Mouse (Mus musculus): ENCODE data around the gene Fam240a. TPM values are rescaled to one million over a fixed set of nuclear protein-coding genes. Genes with fewer than 3 reads are reported as not detected.

Fam240a gene
- 0.89 TPM for polyA plus RNA-seq (2017; shearing (Covaris generic))

DNA sequence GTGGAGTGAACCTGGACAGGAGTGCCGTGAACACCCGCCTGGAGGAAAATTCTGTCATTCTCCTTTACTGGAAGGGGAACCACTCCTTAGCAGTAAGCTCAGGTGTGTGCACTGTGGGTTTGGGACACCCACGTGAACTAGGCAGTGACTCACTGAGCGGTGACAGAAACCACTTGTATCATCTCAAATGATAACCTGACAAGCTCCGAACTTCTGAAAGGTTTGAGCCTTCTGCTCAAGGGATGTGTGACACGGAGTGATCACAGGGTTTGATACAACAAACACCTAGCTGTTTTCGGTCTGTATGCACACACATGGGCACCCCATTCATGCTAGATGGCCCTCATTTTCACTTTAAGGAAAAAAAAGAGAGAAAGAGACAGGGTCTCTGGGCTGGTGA is at the start of gene Fam240a:
Fam240a (minus strand) TSS at position 76 of the 400 bp plus-strand sequence.

DNA sequence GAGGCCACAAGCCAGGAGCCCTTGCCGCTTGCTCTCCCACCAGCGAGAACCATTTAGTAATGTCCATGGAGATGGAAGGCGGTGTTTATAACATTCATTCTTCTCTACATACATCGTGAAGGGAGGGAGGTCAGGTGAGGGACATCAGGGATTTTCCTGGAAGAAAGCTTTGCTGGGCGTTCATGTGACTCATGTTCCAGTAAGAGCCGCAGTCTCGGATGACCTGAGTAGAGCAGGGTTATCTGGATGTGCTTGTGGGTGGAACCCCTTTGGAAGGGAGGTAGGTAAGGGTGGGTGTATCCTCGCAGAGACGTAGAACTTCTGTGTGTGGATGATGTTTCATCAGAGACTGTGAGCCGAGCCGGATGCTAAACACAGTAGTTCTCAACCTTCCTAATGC is 34.7 kb upstream of the Fam240a start, which contains the start of gene Lrrc2:
Lrrc2 (plus strand) TSS at position 149 of the 400 bp plus-strand sequence.

GRCm38 (mm10) chr9:110945926-110946325 is 29.3 kb upstream of the Fam240a start, which contains the start of gene Tdgf1:
Gene Tdgf1, minus strand, starts transcription at chr9:110946158.

DNA sequence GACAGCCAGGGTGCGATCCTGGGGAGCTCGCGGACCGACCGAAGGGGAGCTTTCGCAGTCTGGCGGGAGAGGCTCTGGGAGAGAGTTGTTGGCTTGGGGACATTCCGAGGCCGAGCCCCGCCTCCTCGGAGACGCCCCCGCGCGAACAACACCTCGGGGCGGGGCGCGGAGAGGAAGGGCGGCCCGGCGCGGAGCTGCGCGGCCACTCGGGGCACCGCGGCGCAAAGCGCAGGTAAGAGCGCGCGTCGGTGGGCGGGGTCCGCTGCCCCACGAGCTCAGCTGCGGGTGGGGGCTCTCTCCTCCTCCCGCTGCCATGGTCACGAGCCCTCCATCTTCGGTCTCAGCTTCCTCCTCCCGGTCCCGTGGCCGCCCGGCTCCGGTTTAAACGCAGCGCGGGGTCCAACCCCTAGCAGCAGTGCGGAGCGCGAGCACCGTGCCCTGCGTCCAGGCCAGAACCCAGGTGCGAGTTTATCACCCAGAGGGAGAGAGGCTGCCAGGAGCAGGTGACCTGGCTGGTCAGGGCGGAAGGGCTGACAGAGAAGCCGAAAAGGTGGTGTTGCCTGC is 36.6 kb downstream of the Fam240a start, which contains the start of gene Tmie:
Tmie (minus strand) TSS at position 116 of the 564 bp plus-strand sequence.

DNA sequence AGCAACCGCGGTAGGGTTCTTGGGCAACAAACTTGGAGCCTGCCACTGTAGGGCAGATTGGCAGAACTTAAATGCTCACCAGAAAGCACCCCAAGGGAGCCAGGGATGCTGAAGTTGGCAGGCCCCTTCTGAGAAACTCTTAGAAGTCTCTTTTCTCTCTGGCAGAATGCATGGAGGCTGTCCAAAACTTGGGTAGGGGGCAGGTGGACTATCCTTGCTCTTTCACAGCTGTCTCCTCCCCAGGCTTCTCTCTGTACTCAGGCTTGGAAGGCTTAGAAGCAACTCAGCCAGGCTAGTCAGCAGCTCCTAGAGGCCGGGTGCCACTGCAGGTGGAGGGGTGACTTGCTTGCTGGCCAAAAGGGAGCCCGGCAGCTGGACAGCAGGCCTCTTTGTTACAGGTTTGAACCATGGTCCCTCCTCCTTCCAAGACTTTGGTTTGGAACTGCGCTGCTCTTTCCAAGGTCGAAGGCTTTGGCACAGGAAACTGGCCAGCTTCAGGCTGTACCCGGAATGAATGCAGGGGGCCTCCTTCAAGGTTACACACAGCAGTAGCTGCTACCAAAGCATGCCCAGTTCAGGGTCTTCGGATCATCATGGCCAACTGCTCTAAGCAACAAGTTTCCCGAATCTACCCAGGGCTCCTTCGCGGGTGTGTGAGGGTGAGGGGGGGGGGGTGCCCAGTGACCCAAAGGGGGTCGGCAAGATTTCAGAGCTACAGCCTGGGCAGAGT is 37.3 kb downstream of the Fam240a start, which contains the start of gene Als2cl:
Als2cl (plus strand) TSS at position 680 of the 730 bp plus-strand sequence.

Other genes with a start within 250 kb of the Fam240a start
- not detected for gene Myl3, start 175.0 kb downstream of the Fam240a start, polyA plus RNA-seq (2017; shearing (Covaris generic))
- not detected for gene Pth1r, start 169.7 kb downstream of the Fam240a start, polyA plus RNA-seq (2017; shearing (Covaris generic))
- 0.11 TPM for gene Prss42, start 118.7 kb downstream of the Fam240a start, polyA plus RNA-seq (2017; shearing (Covaris generic))
- gene Prss44, start 102.9 kb downstream of the Fam240a start, polyA plus RNA-seq (2017; shearing (Covaris generic)): not detected
- not detected for gene Prss43, start 90.2 kb downstream of the Fam240a start, polyA plus RNA-seq (2017; shearing (Covaris generic))
- gene Prss45, start 82.3 kb downstream of the Fam240a start, polyA plus RNA-seq (2017; shearing (Covaris generic)): not detected
- not detected for gene Prss46, start 72.4 kb downstream of the Fam240a start, polyA plus RNA-seq (2017; shearing (Covaris generic))
- not detected for gene Prss50, start 58.9 kb downstream of the Fam240a start, polyA plus RNA-seq (2017; shearing (Covaris generic))
- gene Als2cl, start 37.0 kb downstream of the Fam240a start, polyA plus RNA-seq (2017; shearing (Covaris generic)): 36.7 TPM
- gene Tmie, start 36.7 kb downstream of the Fam240a start, polyA plus RNA-seq (2017; shearing (Covaris generic)): 11.3 TPM
- gene Tdgf1, start 29.3 kb upstream of the Fam240a start, polyA plus RNA-seq (2017; shearing (Covaris generic)): 2.3 TPM
- gene Lrrc2, start 34.7 kb upstream of the Fam240a start, polyA plus RNA-seq (2017; shearing (Covaris generic)): 0.07 TPM
- gene Rtp3, start 73.7 kb upstream of the Fam240a start, polyA plus RNA-seq (2017; shearing (Covaris generic)): not detected
- gene Ltf, start 102.4 kb upstream of the Fam240a start, polyA plus RNA-seq (2017; shearing (Covaris generic)): not detected
- gene Ccrl2, start 140.7 kb upstream of the Fam240a start, polyA plus RNA-seq (2017; shearing (Covaris generic)): 9.4 TPM
- gene Lrrfip2, start 200.7 kb upstream of the Fam240a start, polyA plus RNA-seq (2017; shearing (Covaris generic)): 34.0 TPM